Mouse (Mus musculus): ENCODE data around the gene Ncapd2. TPM values are rescaled to one million over a fixed set of nuclear protein-coding genes. Genes with fewer than 3 reads are reported as not detected.
A peak's percentile ranks its signal among the peaks of the same experiment; 100 is the strongest.

Gene Ncapd2
- total RNA-seq, 1 experiment = 159 TPM

DNA sequence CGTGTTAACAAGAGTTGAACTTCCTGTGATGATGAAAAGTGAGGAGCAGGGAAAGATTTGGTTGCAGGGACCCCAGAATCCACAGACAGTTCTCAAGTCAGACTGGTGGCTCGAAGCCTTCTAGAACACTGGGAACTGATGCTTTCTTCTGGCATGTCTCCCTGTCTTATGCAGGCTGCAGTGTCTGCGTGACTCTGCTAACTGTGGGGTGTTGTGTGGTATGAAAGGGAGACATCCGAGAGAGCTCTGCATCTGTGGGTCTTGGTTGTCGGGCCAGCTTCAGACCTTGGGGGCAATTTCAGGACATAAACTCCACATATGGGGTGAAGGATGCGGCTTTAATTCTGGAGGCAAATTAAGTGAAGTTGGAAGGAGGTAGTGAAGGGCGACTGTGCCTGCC, 45.4 kb downstream of the Ncapd2 start:
- no peak overlapping the region for H3K9ac ChIP-seq (ENCODE audit: insufficient read depth, low read depth, low read length, poor library complexity, severe bottlenecking)
- DNase-seq (ENCODE audit: low read depth, low spot score) = no peak
- no peaks in the 10 kb centered on the region for H3K9me3 ChIP-seq (ENCODE audit: control insufficient read depth, insufficient read depth, low read depth, low read length)
- H3K4me3 ChIP-seq (ENCODE audit: insufficient read depth in 1 of 2, low read depth in 1 of 2, low read length in 2 of 2, poor library complexity in 1 of 2, severe bottlenecking in 1 of 2) = peak overlapping the region; percentile 10 to 83; a peak in 2 of 4 replicates
- peaks cover 24% of the 10 kb centered on the region for H3K36me3 ChIP-seq (ENCODE audit: control insufficient read depth, insufficient read depth, low read length, poor library complexity, severe bottlenecking)
- no peak for TF ChIP-seq ZNF384 (IDR thresholded peaks at IDR 0.05; ENCODE audit: low read depth, low read length)
- TF ChIP-seq HCFC1 (IDR thresholded peaks at IDR 0.05; ENCODE audit: borderline replicate concordance, insufficient read depth, low read length) = no peak
- no peak for TF ChIP-seq CHD2 (IDR thresholded peaks at IDR 0.05; ENCODE audit: low read depth, low read length)
- no peak for TF ChIP-seq ZC3H11A (IDR thresholded peaks at IDR 0.05; ENCODE audit: borderline replicate concordance, low read depth, low read length)
- TF ChIP-seq MAFK (IDR thresholded peaks at IDR 0.05; ENCODE audit: insufficient read depth, low read depth, low read length) = no peak
- H3K4me1 ChIP-seq (ENCODE audit: control insufficient read depth in 2 of 2, insufficient read depth in 2 of 2, low read length in 2 of 2, poor library complexity in 1 of 2) = peaks cover 4 to 20% of the 10 kb centered on the region in 2 experiments; a peak in 2 of 4 replicates
- in situ Hi-C loops (cut with MboI; ENCODE audit: low sequenced_read_pairs in 2 of 2, unreplicated experiment in 2 of 2) = no loop called here
- H3K27ac ChIP-seq (ENCODE audit: insufficient read depth, low read depth, low read length, poor library complexity, severe bottlenecking) = no peak overlapping the region

DNA sequence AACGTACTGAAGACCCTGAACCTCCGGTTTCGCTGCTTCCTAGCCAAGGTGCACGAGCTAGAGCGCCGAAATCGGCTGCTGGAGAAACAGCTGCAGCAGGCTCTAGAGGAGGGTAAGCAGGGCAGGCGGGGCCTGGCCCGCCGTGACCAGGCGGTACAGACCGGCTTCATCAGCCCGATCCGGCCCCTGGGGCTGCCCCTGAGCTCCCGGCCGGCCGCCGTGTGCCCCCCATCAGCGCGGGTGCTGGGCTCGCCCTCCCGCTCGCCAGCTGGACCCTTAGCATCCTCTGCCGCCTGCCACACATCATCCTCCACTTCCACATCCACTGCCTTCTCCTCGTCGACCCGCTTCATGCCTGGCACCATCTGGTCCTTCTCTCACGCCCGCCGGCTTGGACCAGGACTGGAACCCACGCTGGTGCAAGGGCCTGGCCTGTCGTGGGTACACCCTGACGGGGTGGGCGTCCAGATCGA, 46.0 kb downstream of the Ncapd2 start:
- TF ChIP-seq ZC3H11A (IDR thresholded peaks at IDR 0.05; ENCODE audit: borderline replicate concordance, low read depth, low read length) (no peak), MAFK (IDR thresholded peaks at IDR 0.05; ENCODE audit: insufficient read depth, low read depth, low read length) (no peak), HCFC1 (IDR thresholded peaks at IDR 0.05; ENCODE audit: borderline replicate concordance, insufficient read depth, low read length) (no peak), CHD2 (IDR thresholded peaks at IDR 0.05; ENCODE audit: low read depth, low read length) (no peak), ZNF384 (IDR thresholded peaks at IDR 0.05; ENCODE audit: low read depth, low read length) (no peak)
- Histone ChIP-seq H3K36me3 (ENCODE audit: control insufficient read depth, insufficient read depth, low read length, poor library complexity, severe bottlenecking) (peaks cover 30% of the 10 kb centered on the region), H3K27ac (ENCODE audit: insufficient read depth, low read depth, low read length, poor library complexity, severe bottlenecking) (no peak overlapping the region; the same call in 1 of the 2 replicates), H3K4me3 (ENCODE audit: insufficient read depth in 1 of 2, low read depth in 1 of 2, low read length in 2 of 2, poor library complexity in 1 of 2, severe bottlenecking in 1 of 2) (peak overlapping the region; percentile 78 to 83), H3K9ac (ENCODE audit: insufficient read depth, low read depth, low read length, poor library complexity, severe bottlenecking) (peak overlapping the region; percentile 78), H3K9me3 (ENCODE audit: control insufficient read depth, insufficient read depth, low read depth, low read length) (no peaks in the 10 kb centered on the region), H3K4me1 (ENCODE audit: control insufficient read depth in 2 of 2, insufficient read depth in 2 of 2, low read length in 2 of 2, poor library complexity in 1 of 2) (peaks cover 4 to 19% of the 10 kb centered on the region in 2 experiments; a peak in 2 of 4 replicates)
- in situ Hi-C loops (cut with MboI; ENCODE audit: low sequenced_read_pairs in 2 of 2, unreplicated experiment in 2 of 2) = no loop called here
- no peak for DNase-seq (ENCODE audit: low read depth, low spot score)

DNA sequence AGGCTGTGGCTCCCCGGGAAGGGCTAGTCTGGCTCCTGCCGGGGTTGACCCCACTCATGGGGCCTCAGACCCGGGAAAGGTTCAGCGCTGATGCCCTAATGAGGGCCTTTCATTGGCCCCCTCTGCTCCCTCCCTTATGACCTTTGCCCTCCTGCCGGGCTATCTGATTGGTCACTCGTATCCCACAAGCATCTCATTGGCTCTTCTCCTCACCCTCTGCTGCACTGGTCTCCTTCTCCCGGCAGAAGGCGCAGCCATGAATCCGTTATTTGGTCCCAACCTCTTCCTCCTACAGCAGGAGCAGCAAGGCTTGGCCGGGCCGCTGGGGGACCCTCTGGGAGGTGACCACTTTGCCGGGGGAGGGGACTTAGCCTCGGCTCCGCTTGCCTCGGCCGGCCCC, 46.5 kb downstream of the Ncapd2 start, which contains the start of gene Iffo1:
Gene Iffo1 (plus strand): TSS at position 241 of the 400 bp plus-strand sequence.
- TF ChIP-seq CHD2 (IDR thresholded peaks at IDR 0.05; ENCODE audit: low read depth, low read length) (peak; percentile 92), HCFC1 (IDR thresholded peaks at IDR 0.05; ENCODE audit: borderline replicate concordance, insufficient read depth, low read length) (no peak)
- Histone ChIP-seq H3K4me1 (ENCODE audit: control insufficient read depth in 2 of 2, insufficient read depth in 2 of 2, low read length in 2 of 2, poor library complexity in 1 of 2) (peaks cover 4 to 21% of the 10 kb centered on the region in 2 experiments; a peak in 2 of 4 replicates), H3K9me3 (ENCODE audit: control insufficient read depth, insufficient read depth, low read depth, low read length) (no peaks in the 10 kb centered on the region), H3K36me3 (ENCODE audit: control insufficient read depth, insufficient read depth, low read length, poor library complexity, severe bottlenecking) (peaks cover 35% of the 10 kb centered on the region), H3K9ac (ENCODE audit: insufficient read depth, low read depth, low read length, poor library complexity, severe bottlenecking) (peak within 1 kb of the TSS; percentile 78), H3K4me3 (ENCODE audit: insufficient read depth in 1 of 2, low read depth in 1 of 2, low read length in 2 of 2, poor library complexity in 1 of 2, severe bottlenecking in 1 of 2) (peak within 1 kb of the TSS; percentile 78 to 83), H3K27ac (ENCODE audit: insufficient read depth, low read depth, low read length, poor library complexity, severe bottlenecking) (peak within 1 kb of the TSS; percentile 32; the same call in 1 of the 2 replicates)
- DNase-seq (ENCODE audit: low read depth, low spot score) = peak; percentile 91
- in situ Hi-C loops (cut with MboI; ENCODE audit: low sequenced_read_pairs in 2 of 2, unreplicated experiment in 2 of 2) = no loop called here

DNA sequence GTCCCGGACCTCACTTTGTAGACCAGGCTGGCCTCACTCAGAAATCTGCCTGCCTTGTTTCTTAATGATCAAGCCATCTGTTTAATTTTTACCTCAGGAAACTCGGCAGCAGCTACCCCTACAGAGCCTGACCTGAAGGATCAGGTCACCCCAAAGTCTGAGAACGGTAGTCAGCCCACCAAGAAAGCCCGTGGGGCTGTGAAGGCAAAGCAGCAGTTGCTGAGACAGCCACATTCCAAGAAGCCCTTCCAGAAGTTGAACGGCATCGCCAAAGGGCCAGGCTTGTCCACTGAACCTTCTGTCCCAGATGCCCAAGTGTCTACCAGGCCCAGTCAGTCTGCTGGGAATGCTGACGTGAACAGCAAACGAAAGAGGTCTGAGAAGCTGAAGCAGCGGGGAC, 47.6 kb downstream of the Ncapd2 start:
- no peak overlapping the region for H3K4me3 ChIP-seq (ENCODE audit: insufficient read depth in 1 of 2, low read depth in 1 of 2, low read length in 2 of 2, poor library complexity in 1 of 2, severe bottlenecking in 1 of 2)
- H3K9ac ChIP-seq (ENCODE audit: insufficient read depth, low read depth, low read length, poor library complexity, severe bottlenecking) = no peak overlapping the region
- in situ Hi-C loops (cut with MboI; ENCODE audit: low sequenced_read_pairs in 2 of 2, unreplicated experiment in 2 of 2) = no loop called here
- no peaks in the 10 kb centered on the region for H3K9me3 ChIP-seq (ENCODE audit: control insufficient read depth, insufficient read depth, low read depth, low read length)
- no peak for DNase-seq (ENCODE audit: low read depth, low spot score)
- H3K4me1 ChIP-seq (ENCODE audit: control insufficient read depth in 2 of 2, insufficient read depth in 2 of 2, low read length in 2 of 2, poor library complexity in 1 of 2) = peaks cover 3 to 16% of the 10 kb centered on the region in 2 experiments; a peak in 2 of 4 replicates
- peaks cover 46% of the 10 kb centered on the region for H3K36me3 ChIP-seq (ENCODE audit: control insufficient read depth, insufficient read depth, low read length, poor library complexity, severe bottlenecking)
- no peak for TF ChIP-seq MAFK (IDR thresholded peaks at IDR 0.05; ENCODE audit: insufficient read depth, low read depth, low read length)
- TF ChIP-seq ZC3H11A (IDR thresholded peaks at IDR 0.05; ENCODE audit: borderline replicate concordance, low read depth, low read length) = no peak
- no peak for TF ChIP-seq CHD2 (IDR thresholded peaks at IDR 0.05; ENCODE audit: low read depth, low read length)
- no peak for TF ChIP-seq HCFC1 (IDR thresholded peaks at IDR 0.05; ENCODE audit: borderline replicate concordance, insufficient read depth, low read length)
- TF ChIP-seq ZNF384 (IDR thresholded peaks at IDR 0.05; ENCODE audit: low read depth, low read length) = no peak
- H3K27ac ChIP-seq (ENCODE audit: insufficient read depth, low read depth, low read length, poor library complexity, severe bottlenecking) = no peak overlapping the region

Measured in ES-E14 (cell line).